Mouse (Mus musculus) small intestine, adult 2 months (tissue): ENCODE results near the gene Stx4a. TPM values are rescaled to one million over a fixed set of nuclear protein-coding genes. Genes with fewer than 3 reads are reported as not detected.

Experiments used
- H3K27ac ChIP-seq: fragments of 200-500 bp; 2 replicates; pipeline ENCODE4 v1.5.1; 2012; ENCODE audit warnings: low read depth, low read length, control low read depth, inconsistent platforms; ENCODE audit not compliant: insufficient read depth
- H3K27me3 ChIP-seq: fragments of 200-500 bp; 2 replicates; pipeline ENCODE4 v1.6.1; 2012; ENCODE audit warnings: mild to moderate bottlenecking, moderate library complexity, low read length, inconsistent platforms; ENCODE audit not compliant: control insufficient read depth, insufficient read depth
- H3K36me3 ChIP-seq: fragments of 200-500 bp; 2 replicates; pipeline ENCODE4 v1.6.1; 2012; ENCODE audit warnings: mild to moderate bottlenecking, low read length, control low read depth, inconsistent platforms; ENCODE audit not compliant: control insufficient read depth, insufficient read depth
- H3K4me1 ChIP-seq: fragments of 200-500 bp; 2 replicates; pipeline ENCODE4 v1.6.1; 2012; ENCODE audit warnings: low read length, inconsistent platforms, mixed read lengths; ENCODE audit not compliant: control insufficient read depth, insufficient read depth, insufficient read length
- H3K4me3 ChIP-seq: fragments of 200-500 bp; 2 replicates; pipeline ENCODE4 v1.5.1; 2012; ENCODE audit warnings: low read depth, mild to moderate bottlenecking, control low read depth, inconsistent platforms, low read length, moderate library complexity
- CTCF ChIP-seq: fragments of 200-500 bp; IDR thresholded peaks from 2 replicates; pipeline ENCODE4 v1.5.1; 2012; ENCODE audit warnings: low read depth, mild to moderate bottlenecking, control low read depth, inconsistent platforms, low read length, moderate library complexity, mixed read lengths; ENCODE audit not compliant: insufficient replicate concordance, insufficient read length; ENCODE audit errors: extremely low read depth
- POLR2A ChIP-seq: fragments of 200-500 bp; IDR thresholded peaks from 2 replicates; pipeline ENCODE4 v1.6.1; 2012; ENCODE audit warnings: low read depth, mild to moderate bottlenecking, control low read depth, inconsistent platforms, low read length, moderate library complexity
- WGBS: fragments of 180-500 bp; shearing (Covaris S2); methylation state at CpG from one replicate; pipeline ENCODE4 v1.1.7; 2018; 5-methylcytosine and 5-hydroxymethylcytosine counted together
- polyA plus RNA-seq: library from polyadenylated mRNA; depleted of rRNA; stranded (reverse); fragments of >200 nt; gene quantifications from 2 replicates; pipeline ENCODE4 v1.2.3, GENCODE M21; 2012

The Stx4a gene
- polyA plus RNA-seq, 1 experiment = 68.2 TPM

DNA sequence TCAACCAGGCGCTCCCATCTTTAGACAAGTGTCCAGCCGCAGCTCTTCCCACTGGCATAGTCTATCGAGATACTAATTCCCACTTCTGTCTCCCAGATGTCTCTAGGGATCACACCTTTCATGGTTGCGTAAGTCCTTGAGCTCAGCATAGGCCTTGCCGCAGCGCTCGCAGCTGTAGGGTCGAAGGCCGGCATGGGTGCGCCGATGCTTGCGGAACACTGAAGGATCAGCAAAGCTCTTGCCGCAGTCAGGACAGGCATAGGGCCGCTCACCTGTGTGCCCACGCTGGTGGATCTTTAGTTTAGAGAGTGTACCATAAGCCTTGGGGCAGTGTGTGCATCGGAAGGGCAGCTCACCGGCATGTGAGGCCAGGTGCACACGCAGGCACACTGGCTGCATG is 43.5 kb downstream of the Stx4a start:
- 96% methylated on average over 18 of the region's 18 CpGs for WGBS
- Histone ChIP-seq H3K27me3 (no peaks in the 10 kb centered on the region), H3K4me1 (no peaks in the 10 kb centered on the region; the same call in 1 of the 2 replicates), H3K36me3 (peaks cover 27% of the 10 kb centered on the region), H3K4me3 (no peak overlapping the region), H3K27ac (no peak overlapping the region)
- TF ChIP-seq POLR2A (no peak), CTCF (no peak)

DNA sequence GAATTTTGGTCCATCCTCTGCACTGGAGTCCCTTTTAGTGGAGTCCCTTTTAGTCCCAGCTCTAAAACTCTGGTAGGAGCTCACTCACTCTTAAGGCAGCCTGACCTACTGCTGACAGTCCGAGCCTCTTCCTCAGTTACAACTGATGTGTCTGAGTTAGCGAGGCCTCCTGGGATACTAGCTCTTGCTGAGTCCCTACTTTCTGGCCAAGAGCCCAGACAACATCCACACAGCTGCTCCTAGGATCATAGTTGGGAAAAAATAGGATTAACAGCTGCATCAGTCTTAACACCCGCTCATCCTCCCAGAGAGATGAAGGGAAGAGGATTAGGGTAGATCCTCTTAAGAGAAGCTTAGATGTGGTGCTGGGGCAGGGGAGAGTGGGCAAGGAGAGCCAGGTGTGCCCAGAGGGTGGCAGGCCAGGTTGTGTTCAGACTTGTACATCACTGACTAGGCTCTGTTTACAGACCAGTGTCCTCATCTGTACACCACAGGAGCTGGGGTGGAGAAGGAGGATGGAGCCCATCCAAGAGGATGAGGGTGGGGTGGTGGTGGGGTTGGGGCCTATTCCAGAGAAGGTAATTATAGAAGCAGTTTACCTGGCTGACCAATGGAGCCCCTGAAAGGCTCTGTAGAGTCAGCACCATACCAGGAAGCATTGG is 45.2 kb downstream of the Stx4a start:
- no peaks in the 10 kb centered on the region; the same call in 1 of the 2 replicates for H3K4me1 ChIP-seq
- H3K27ac ChIP-seq = no peak overlapping the region
- 66% methylated on average over 3 of the region's 3 CpGs for WGBS
- peaks cover 27% of the 10 kb centered on the region for H3K36me3 ChIP-seq
- TF ChIP-seq CTCF = no peak
- TF ChIP-seq POLR2A = no peak
- no peak overlapping the region for H3K4me3 ChIP-seq
- H3K27me3 ChIP-seq = no peaks in the 10 kb centered on the region

DNA sequence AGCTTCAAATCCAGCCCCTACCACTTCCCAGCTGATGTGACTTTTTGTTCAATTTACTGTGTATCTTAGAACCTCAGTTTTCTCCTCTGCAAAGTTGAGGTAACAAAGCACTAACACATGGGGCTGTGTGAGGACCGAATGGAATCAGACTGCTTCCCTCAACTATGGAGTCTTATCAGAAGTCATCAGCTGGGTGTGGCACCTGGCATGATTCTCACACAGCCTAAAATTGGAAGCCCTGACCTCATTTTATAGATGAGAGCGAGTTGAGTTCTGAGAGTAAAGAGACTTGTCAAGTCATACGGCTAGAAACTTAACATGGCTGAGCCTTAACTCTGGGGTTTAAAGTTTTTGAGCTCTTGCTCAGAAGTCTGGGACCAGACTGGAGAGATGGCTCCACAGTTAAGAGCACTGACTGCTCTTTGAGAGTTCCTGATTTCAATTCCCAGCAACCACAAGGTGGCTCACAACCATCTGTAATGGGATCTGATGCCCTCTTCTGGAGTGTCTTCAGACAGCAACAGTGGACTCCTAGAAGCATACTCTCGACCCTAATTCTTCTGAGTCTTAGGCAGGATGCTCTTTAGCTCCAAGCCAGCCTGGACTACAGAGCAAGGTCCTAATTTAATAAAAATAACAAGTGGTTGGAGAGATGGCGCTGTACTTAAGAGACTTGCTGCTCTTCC is 46.2 kb downstream of the Stx4a start:
- TF ChIP-seq POLR2A (no peak), CTCF (no peak)
- Histone ChIP-seq H3K27ac (no peak overlapping the region), H3K36me3 (peaks cover 24% of the 10 kb centered on the region), H3K4me1 (no peaks in the 10 kb centered on the region; the same call in 1 of the 2 replicates), H3K4me3 (no peak overlapping the region), H3K27me3 (no peaks in the 10 kb centered on the region)
- WGBS = 63% methylated on average over 5 of the region's 5 CpGs

DNA sequence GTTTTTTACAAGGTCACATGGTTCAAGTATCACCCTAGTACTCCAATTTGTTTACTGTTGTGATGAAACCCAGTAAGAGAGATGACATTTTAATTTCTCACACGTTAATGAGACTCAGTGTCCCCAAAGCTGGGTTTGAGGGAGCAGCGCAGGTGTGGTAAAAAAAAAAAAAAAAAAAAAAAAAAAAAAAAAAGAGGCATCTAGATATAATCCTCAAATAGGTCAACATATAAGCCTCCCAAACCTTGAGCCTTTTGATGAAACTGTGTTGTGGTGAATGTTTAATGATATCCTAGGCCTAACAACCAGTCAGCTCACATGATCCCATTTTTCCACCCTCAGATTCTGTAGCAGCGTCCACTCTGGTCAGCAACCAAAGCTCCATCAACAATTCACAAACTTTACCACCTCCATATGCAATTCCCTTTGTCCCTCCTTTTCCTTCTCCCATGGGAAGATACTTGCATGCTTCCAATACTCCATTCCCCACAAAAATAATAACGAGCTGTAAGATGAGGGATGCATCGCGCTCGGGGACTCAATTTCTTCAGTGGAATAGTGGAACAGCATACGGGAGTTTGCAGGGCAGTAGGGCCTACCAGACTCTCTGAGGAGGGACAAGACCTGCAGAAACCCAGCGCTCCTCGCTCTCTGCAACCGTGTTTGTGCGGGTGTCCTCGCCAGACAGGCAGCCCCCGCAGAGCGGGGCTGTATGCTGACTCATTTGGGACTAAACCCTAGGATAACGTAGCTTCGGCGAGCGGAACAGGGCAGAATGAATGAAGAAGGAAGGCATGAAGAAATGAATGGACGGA is 50.9 kb downstream of the Stx4a start:
- peaks cover 17% of the 10 kb centered on the region for H3K36me3 ChIP-seq
- TF ChIP-seq CTCF = no peak
- no peak for TF ChIP-seq POLR2A
- no peak overlapping the region for H3K27ac ChIP-seq
- H3K4me3 ChIP-seq = peak overlapping the region; percentile 77
- no peaks in the 10 kb centered on the region for H3K27me3 ChIP-seq
- H3K4me1 ChIP-seq = peaks cover 2% of the 10 kb centered on the region
- WGBS = 3% methylated on average over 20 of the region's 20 CpGs

DNA sequence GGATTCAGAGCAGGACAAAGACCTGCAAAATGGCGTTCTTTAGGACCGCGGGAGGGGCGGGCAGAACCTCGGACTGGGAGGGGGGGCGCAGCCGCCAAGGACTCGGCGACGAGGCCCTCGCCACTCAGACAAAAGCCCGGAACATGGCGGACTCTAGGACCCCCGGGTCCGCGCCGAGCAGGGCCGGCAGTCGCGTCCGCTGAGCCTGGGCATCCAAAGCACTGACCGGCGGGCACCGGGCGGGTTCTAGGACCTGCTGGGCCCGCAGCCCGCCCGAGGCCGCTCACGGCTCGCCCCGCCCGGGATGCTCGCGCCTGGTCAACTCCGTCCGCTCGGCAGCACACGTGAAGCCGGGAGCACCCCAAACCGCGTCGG is 51.5 kb downstream of the Stx4a start:
- Histone ChIP-seq H3K27ac (peak overlapping the region; percentile 78), H3K27me3 (no peaks in the 10 kb centered on the region), H3K4me3 (peak overlapping the region; percentile 77), H3K36me3 (peaks cover 21% of the 10 kb centered on the region), H3K4me1 (peaks cover 2% of the 10 kb centered on the region)
- TF ChIP-seq POLR2A (no peak), CTCF (no peak)
- under 1% methylated on average over 43 of the region's 43 CpGs for WGBS

DNA sequence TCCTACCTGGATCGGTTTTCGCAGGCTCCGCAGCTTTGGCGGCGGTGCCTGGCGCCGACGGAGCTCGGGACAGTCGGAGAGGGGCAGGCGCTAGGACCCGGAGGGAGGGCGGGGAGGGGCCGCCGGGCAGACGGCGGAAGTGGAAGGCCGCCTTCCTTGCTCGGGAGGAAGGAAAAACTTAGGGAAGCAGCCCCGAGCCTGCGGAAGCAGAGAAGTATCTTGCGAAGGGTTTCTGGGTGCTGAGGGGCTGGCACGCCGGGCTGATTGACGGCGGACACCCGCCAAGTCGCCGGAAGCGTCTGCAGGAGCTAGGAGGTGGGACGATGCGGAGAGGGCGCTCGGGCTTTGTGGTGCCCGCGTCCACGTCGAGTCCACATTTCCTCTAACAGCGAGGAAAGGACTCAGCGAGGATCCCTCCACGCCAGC is 52.0 kb downstream of the Stx4a start, which contains the start of gene Zfp646:
Zfp646 (plus strand) TSS at position 181 of the 426 bp plus-strand sequence.
- H3K36me3 ChIP-seq = peaks cover 25% of the 10 kb centered on the region
- peak within 1 kb of the TSS; percentile 77 for H3K4me3 ChIP-seq
- WGBS = under 1% methylated on average over 41 of the region's 41 CpGs
- peaks cover 2% of the 10 kb centered on the region for H3K4me1 ChIP-seq
- no peak; the same call in 1 of the 2 replicates for TF ChIP-seq POLR2A
- no peak for TF ChIP-seq CTCF
- peak within 1 kb of the TSS; percentile 85 for H3K27ac ChIP-seq
- no peaks in the 10 kb centered on the region for H3K27me3 ChIP-seq
